Mouse (Mus musculus) macrophage (primary cell): ENCODE measurements around the gene Urb2. TPM values are rescaled to one million over a fixed set of nuclear protein-coding genes. Genes with fewer than 3 reads are reported as not detected.

Source experiments
- H3K27ac ChIP-seq: fragments of 350-480 bp; formaldehyde crosslinking; 2 replicates; pipeline ENCODE4 v1.9.0; 2021
- H3K36me3 ChIP-seq: fragments of 350-480 bp; formaldehyde crosslinking; 2 replicates; pipeline ENCODE4 v1.9.0; 2021; ENCODE audit errors: inconsistent target
- H3K4me3 ChIP-seq: fragments of 350-480 bp; formaldehyde crosslinking; 2 replicates; pipeline ENCODE4 v1.9.0; 2021; ENCODE audit errors: inconsistent target
- H3K79me2 ChIP-seq: fragments of 350-480 bp; formaldehyde crosslinking; 2 replicates; pipeline ENCODE4 v1.9.0; 2021; ENCODE audit errors: inconsistent target
- WGBS: methylation state at CpG from one replicate; pipeline ENCODE4 v1.1.7; 2026; ENCODE audit warnings: inconsistent platforms; ENCODE audit not compliant: missing documents; 5-methylcytosine and 5-hydroxymethylcytosine counted together
- polyA plus RNA-seq: library from polyadenylated mRNA; stranded (reverse); fragments of 250-400 nt; gene quantifications from 3 replicates; pipeline ENCODE4 v1.2.4, GENCODE M21; 2018; ENCODE audit warnings: inconsistent platforms

Urb2 gene
- polyA plus RNA-seq, 1 experiment from 2014 or later: 3.8 TPM

DNA sequence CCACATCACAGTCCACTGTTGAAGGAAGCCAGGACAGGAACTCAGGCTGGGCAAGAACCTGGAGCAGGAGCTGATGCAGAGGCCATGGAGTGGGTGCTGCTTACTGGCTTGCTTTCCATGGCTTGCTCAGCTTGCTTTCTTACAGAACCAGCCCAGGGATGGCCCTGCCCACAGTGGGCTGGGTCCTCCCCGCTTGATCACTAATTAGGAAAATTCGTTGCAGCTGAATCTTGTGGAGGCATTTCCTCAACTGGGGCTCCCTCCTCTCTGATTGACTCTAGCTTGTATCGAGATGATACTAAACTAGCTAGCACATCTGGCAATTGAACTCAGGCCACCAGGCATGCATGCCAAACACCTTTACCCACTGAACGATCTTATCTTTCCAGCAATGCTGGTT lies 18.0 kb downstream of the Urb2 start:
- no peak overlapping the region for H3K27ac ChIP-seq
- no peak overlapping the region for H3K4me3 ChIP-seq
- 87% methylated on average over 4 of the region's 4 CpGs for WGBS
- no peaks in the 10 kb centered on the region for H3K79me2 ChIP-seq
- H3K36me3 ChIP-seq: peaks cover 44% of the 10 kb centered on the region

DNA sequence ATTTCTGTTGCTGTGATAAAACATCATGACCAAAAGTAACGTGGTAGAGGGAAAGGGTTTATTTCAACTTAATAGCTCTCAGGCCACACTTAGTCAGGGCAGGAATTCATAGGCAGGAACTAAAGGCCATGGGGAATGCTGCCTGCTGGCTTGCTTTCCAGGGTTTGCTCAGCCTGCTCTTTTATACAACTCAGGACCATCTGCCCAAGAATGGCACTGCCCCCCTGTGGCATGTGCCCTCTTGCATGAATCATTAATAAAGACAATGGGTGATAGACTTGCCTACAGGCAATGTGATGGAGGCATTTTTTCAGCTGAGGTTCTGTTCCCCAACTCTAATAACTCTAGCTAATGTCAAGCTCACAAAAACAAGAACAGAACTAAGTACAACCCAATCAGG lies 20.9 kb downstream of the Urb2 start:
- H3K4me3 ChIP-seq: no peak overlapping the region
- H3K79me2 ChIP-seq: no peaks in the 10 kb centered on the region
- H3K27ac ChIP-seq: no peak overlapping the region
- 93% methylated on average over 1 of the region's 1 CpGs for WGBS
- peaks cover 39% of the 10 kb centered on the region for H3K36me3 ChIP-seq

DNA sequence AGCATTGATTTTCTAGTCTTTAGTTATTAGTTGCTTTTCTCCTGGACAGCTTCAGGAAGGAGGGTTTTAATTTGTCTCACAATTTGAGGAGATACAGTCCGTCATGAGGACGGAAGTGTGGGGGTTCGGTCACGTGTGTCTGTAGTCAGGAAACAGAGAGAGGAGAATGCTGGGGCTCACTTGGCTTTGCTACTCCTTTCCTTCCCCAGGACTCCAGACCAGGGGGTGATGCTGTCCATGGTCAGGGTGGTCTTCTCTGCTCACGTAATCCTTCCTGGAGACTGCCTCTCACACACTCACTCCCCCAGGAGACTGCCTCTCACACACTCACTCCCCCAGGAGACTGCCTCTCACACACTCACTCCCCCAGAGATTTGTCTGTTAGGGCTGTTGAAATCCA lies 23.1 kb downstream of the Urb2 start:
- 97% methylated on average over 5 of the region's 5 CpGs for WGBS

DNA sequence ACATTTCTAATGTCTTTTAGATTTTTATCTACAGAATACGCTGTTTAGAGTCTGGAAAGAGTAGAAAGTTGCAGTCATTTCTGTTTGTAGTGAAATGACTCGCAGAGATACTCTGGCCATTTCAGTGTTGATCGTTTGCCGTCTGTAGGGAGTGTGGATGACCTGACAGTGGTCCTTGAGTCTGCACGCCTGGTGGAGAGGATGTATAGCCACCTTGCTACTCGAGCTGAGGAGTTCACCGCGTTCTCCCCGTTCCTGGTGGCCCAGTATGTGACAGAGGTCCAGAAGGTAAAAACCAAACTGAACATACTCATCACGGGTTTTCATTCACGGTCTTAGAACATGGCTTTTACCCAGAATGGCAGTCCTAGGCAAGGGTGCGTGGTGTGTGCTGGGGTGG lies 23.6 kb downstream of the Urb2 start:
- Histone ChIP-seq H3K27ac (no peak overlapping the region), H3K79me2 (no peaks in the 10 kb centered on the region), H3K4me3 (no peak overlapping the region), H3K36me3 (peaks cover 24% of the 10 kb centered on the region)
- 95% methylated on average over 12 of the region's 12 CpGs for WGBS

More for the DNA sequence above, 23.1 kb downstream of the Urb2 start:
- H3K36me3 ChIP-seq: peaks cover 29% of the 10 kb centered on the region
- no peak overlapping the region for H3K27ac ChIP-seq
- H3K79me2 ChIP-seq: no peaks in the 10 kb centered on the region
- H3K4me3 ChIP-seq: no peak overlapping the region

DNA sequence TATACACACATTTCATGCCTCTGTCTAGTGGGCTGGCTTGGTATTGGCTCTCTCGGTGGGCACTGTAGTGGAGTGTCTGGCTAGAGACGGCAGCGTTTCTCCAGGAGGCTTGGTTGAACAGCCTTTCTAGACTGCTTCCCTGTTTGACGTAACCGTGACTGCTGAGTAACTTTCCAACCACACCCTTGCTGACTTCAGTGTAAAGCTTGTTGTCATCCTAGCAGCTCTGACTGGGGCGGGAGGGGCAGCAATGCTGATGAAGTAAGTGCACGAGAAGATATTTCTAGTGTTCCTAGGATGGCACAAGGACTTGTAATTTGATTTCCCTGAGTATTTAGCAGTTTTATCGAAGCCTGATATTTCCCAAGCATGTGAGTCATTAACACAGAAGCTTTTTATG lies 24.5 kb downstream of the Urb2 start:
- WGBS: 80% methylated on average over 8 of the region's 8 CpGs
- H3K27ac ChIP-seq: no peak overlapping the region
- H3K79me2 ChIP-seq: no peaks in the 10 kb centered on the region
- H3K36me3 ChIP-seq: peaks cover 19% of the 10 kb centered on the region; the same call in 1 of the 2 replicates
- H3K4me3 ChIP-seq: no peak overlapping the region

DNA sequence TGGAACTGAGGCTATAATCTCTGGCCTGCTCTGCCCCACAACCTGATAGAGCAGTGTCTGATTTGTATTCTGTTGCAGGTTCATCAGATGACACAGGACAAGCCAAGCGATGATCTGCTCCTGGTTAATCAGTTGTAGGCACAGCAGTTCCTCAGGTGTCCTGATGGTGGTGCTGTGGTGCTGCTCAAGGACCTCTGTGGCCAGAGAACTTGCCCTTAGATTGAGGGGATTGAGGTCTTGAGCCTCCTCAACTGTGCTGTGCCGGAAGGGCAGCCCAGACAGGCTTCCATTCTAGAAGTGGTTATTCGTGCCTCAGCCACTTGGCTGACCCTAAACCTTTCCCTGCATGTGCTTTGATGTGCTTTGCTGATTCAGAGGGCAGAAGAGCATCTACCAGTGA lies 30.8 kb downstream of the Urb2 start:
- H3K36me3 ChIP-seq: peaks cover 10% of the 10 kb centered on the region; the same call in 1 of the 2 replicates

DNA sequence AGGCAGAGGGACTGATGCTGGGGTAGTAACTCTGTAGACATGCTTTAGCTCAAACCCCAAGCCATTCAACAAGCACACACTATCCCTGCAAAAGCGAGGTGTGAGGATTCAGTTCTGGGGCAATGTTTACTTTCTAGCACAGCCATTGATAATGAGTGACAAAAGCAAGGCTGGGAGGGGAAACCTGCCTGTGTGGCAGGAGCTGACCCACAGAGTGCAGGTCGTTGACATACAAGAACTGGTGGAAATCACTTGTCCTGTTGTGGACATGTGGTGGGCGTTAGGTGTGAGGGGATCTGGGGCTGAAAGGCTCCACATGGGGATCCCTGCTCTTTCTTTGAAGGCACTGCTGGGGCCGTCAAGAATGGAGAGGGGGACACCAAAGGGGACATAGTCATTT lies 31.3 kb downstream of the Urb2 start:
- no peak overlapping the region for H3K4me3 ChIP-seq
- WGBS: 79% methylated on average over 4 of the region's 4 CpGs
- H3K79me2 ChIP-seq: no peaks in the 10 kb centered on the region

More for the DNA sequence above, 30.8 kb downstream of the Urb2 start:
- Histone ChIP-seq H3K27ac (no peak overlapping the region), H3K79me2 (no peaks in the 10 kb centered on the region), H3K4me3 (no peak overlapping the region)
- WGBS: 30% methylated on average over 3 of the region's 3 CpGs

DNA sequence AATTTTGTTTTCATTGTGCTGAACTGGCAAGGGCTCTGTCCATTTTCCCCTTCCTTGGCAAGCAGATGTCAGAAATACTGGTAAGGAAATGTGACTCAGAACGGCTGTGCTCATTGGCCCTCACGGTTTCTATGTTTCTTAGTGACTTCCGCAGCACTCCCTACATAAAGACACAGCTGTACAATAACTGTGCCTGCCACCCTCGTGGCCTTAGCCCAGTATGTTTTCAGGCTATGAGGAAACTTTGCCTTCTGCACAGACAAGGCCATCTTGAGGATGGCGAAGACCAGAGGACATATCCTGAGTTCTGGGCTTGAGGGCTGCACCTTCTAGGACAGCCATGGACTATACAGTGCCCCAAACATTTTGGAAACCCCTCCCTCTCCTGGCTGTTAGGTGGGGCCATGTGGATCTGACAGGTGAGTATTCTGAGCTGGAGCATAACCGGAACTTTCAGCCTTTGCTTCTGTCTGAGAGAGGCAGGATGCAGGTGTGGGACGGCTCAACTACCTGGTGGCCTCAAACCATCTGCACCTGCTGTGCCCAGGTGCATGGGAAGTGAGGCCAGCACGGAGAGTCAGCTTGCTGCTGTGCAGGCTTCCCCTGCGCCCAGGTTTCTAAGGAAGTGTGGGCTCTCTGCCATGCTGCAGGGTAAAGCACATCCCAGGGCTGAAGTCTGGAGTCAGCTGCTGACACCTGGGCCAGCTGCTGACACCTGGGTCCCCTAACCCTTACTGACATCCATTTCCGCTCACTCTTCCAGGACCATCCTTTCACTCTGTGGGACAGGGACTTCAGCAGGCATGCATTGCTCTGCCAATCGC lies 35.7 kb downstream of the Urb2 start:
- Histone ChIP-seq H3K4me3 (no peak overlapping the region), H3K79me2 (no peaks in the 10 kb centered on the region), H3K27ac (no peak overlapping the region), H3K36me3 (no peaks in the 10 kb centered on the region)
- 63% methylated on average over 11 of the region's 11 CpGs for WGBS

More for the DNA sequence above, 31.3 kb downstream of the Urb2 start:
- Histone ChIP-seq H3K27ac (no peak overlapping the region), H3K36me3 (peaks cover 5% of the 10 kb centered on the region; the same call in 1 of the 2 replicates)

DNA sequence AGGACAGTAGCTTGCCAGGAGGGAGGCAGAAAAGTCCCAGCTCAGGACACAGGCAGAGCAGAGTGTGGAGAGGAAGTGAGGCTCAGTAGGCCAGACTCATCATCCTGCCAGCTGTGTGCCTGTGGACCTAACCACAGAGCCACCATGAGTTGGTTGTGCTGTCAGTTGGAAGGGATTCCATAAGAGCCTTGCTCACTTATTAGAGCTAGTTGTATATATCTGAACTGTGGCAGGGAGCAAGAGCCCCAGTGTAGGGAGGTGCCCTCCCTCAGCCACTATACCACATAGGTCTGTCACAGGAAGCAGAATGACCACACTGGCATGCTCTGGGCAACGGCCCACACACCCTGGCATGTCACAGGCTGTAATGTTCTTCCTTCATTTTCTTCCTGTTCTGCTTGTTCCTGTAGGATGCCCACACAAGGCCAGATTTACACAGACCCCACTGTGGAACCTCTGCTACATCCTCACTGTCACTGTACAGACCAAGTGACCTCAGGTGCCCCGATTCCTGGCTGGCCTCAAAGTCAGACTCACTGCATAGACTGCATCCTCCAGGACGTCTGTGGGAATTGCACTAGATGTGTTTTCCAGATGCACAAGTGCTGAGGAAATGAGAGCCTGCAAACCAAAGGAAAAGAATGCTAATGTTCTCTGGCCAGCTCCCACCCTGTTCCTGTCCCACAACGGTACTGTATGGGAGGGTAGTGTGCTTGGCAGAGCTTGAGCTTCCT lies 45.2 kb downstream of the Urb2 start:
- Histone ChIP-seq H3K79me2 (no peaks in the 10 kb centered on the region), H3K36me3 (no peaks in the 10 kb centered on the region), H3K27ac (no peak overlapping the region), H3K4me3 (no peak overlapping the region)
- 16% methylated on average over 4 of the region's 4 CpGs for WGBS

DNA sequence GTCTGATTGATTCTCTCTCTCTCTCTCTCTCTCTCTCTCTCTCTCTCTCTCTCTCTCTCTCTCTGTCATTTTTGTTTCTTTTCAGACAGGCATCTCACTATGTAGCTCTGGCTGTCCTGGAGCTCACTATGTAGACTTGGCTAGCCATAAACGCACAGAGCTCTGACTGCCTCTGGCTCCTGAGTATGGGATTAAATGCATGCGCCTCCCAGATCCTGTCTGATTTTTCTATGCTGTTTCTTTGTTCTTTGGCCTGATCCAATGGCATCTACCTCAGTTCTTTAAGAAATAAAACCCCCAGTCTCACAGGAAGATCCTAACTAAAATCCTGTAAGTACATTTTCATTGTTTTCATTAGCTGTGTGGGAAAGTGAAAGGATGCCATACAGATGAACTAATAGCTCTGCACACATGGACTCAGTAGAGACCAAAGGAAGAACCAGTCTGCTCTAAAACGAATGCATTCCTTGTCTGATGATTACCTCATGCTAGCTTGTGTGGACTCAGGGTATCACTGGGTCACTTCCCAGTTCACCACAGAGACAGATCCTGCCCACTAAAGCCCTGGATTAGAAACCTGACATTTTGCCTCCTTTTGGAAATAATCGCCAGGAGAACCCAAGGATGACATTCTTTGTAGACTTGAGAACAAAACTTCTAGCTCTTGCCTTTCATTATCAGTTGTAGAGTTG lies 45.9 kb downstream of the Urb2 start:
- no peaks in the 10 kb centered on the region for H3K79me2 ChIP-seq
- 53% methylated on average over 4 of the region's 4 CpGs for WGBS
- no peaks in the 10 kb centered on the region for H3K36me3 ChIP-seq
- no peak overlapping the region for H3K27ac ChIP-seq
- H3K4me3 ChIP-seq: no peak overlapping the region

DNA sequence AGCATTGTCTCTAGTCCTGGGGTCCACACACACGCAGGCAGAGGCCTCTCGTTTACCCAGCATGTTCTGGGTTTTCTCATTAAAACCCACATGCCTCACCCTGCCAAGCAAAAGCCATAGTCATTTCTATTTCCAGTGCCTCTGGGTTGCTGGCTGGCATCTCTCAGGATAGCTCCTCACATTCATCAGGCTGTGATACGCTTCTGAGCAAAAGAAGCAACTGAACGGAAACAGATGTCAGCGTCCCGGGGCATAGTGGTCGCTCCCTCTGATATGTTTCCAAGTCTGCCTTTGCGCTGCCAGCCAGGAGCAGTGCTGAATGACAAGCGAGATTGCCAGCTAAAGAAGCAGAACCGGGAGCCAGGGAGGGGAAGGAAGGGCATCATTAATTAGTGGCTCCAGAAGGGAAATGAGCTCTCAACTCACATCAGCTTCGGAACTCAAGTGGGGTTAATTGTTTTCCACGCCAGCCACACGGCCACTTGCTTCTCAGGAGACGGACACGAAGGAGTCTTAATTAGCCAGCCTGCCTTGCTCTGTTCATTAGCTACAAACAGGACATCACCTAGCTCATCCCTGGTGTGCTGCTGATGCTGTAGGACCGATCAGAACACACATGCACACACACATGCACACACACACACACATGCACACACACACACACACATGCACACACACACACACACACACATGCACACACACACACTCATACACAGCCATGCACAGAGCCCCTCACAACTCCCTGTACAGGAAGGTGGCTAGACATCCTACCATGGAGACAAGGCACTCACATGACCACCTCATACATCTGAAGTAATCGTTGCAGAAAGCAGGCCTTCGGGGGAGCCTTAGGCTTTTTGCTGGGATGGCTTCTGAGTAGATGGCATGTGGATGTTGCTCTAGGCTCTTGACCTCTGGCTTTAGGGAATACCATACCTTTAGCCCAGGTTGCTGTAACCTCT lies 49.3 kb downstream of the Urb2 start:
- Histone ChIP-seq H3K36me3 (no peaks in the 10 kb centered on the region), H3K27ac (no peak overlapping the region), H3K4me3 (no peak overlapping the region), H3K79me2 (no peaks in the 10 kb centered on the region)
- 13% methylated on average over 18 of the region's 18 CpGs for WGBS

DNA sequence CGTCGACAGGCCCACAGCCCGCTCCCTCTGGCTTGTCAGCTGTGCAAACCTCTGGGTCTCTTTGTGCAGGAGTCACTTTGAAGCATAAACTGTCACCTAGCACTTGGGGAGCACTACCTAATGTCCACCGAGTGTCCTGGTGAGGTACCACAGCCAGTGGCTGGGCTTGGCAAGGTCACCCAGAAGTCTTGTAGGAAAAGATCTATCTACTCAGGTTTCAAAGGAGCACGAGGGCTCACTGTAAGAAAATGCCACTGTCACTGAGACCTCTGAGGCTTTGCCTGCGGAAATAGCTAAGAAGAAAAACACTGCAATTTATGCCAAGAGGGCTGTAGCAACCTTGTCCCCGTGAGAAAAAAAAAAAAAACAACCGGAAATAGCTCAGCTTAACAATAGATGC lies 54.7 kb downstream of the Urb2 start:
- Histone ChIP-seq H3K4me3 (no peak overlapping the region), H3K27ac (no peak overlapping the region), H3K36me3 (no peaks in the 10 kb centered on the region), H3K79me2 (no peaks in the 10 kb centered on the region)
- WGBS: 84% methylated on average over 8 of the region's 8 CpGs

DNA sequence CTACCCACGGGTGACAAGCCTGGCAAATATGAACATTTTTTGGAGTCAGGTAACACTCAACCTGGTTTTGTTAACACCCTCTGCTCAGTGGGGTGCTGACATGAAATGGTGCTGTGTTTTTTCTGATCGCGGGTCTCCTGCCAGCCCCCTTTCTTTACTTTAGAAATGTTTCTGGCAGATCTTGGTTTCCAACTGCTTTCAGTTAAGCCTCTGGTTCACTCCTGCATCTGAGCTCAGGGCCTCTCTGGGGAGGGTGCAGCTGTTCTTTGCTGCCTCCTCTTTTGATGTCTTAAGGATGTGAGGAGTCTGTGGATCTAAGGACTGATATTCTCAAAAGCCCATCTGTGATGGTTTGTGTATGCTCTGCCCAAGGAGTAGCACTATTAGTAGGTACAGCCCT lies 55.1 kb downstream of the Urb2 start:
- H3K79me2 ChIP-seq: no peaks in the 10 kb centered on the region
- WGBS: 85% methylated on average over 3 of the region's 3 CpGs
- no peak overlapping the region for H3K4me3 ChIP-seq
- H3K36me3 ChIP-seq: no peaks in the 10 kb centered on the region
- H3K27ac ChIP-seq: no peak overlapping the region

DNA sequence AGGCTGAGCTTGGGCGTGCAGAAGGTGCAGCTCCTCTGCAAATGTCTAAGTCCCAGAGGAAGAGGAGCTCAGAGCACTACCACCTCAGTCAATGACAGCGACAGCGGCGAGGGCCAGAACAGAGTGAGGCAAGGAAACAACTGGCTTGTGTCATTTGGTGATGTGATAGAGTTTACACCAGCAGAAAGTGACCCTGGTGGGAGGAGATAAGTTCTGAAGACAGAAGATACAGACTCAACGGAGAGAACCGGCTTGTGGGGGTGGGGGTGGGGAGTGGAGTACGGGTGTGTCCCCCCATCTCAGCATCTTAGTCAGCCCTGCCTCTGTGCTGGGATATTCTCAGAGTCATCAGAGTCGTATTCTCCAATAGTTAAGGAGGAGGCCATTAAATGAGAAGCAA lies 56.1 kb downstream of the Urb2 start:
- Histone ChIP-seq H3K4me3 (no peak overlapping the region), H3K79me2 (no peaks in the 10 kb centered on the region), H3K27ac (no peak overlapping the region), H3K36me3 (no peaks in the 10 kb centered on the region)
- 92% methylated on average over 8 of the region's 8 CpGs for WGBS
